Mouse (Mus musculus): ENCODE data around the gene Cox5b. TPM values are rescaled to one million over a fixed set of nuclear protein-coding genes. Genes with fewer than 3 reads are reported as not detected.

The Cox5b gene
- total RNA-seq, 2 experiments from 2014 or later, result 610 to 632 TPM

DNA sequence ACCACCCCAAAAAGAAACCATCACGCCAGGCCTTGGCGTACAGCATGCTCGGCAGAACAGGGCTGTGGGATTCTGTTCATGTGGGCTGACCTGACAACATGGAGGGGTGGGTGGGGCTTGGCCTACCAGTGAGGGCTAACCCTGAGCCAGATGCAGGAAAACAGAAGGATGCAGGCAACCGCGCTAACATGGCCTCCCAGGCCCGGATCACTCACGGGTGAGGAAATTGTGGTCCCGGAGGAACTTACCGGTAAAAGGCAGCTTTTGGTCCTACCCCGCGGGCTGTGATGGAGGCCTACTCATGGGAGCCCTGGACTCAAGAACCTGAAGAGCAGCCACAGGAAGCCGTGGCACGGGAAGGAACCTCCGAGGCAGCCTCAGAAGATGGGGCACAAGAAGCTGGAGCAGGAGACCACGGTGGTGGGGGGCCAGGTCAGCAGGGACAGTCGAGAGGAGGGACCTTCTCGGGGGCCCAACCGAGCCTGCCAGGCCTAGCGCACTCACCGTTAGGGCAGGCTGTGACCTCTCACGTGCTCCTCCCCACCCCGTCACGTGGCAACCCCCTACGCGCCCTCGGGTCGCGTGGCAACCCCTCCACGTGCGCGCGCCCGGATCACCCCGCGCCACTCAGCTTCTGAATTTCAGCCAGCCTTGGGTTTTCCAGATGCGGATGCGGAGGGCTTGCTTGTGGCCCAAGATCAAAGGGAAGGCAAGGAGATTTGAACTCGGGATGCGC lies 8.5 kb upstream of the Cox5b start, which contains the start of gene Fam178b:
Gene Fam178b (minus strand): TSS at position 564 of the 736 bp plus-strand sequence.
- peak in 1 of 2 experiments; percentile 39 for DNase-seq (ENCODE audit: extremely low spot score in 1 of 2, low spot score in 2 of 2)
- intact Hi-C loops (cut with DNase I), result no loop called here

DNA sequence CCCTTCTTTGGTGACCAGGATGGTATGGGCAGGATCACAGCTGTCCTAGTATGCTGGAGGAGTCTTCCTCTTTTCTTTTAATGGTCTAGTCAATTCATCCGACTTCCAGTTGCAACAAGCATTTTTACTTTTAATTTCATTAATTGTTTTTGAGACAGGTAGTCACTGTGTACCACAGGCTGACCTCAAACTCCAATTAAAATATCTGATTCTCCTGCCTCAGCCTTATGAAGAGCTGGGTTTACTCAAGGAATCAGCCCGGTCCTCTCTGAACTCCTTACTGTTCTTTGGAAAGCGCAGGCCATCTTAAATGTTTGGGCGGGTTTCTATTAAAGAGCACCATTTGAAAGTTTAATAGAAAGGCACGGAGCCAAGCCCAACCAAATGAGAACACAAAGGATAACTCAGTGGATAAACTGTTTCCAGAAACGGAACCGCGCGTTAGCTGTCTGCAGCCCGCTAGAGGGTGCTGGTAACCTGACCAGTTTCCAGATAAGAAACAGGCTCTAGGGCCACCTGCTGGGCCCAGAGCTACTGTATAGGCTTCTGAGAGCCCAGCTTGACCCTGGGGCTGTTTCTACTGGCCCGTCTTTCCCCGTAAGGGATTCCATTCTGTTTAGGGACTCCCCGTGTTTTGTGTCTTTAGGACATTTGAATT lies 7.3 kb upstream of the Cox5b start:
- intact Hi-C loops (cut with DNase I), result loop anchor here (1.0 kb wide), 1 partner anchor 137 kb away; the partner anchor contains the start of gene Ankrd39
- DNase-seq (ENCODE audit: extremely low spot score in 1 of 2, low spot score in 2 of 2), result peak; percentile 83 to 90

DNA sequence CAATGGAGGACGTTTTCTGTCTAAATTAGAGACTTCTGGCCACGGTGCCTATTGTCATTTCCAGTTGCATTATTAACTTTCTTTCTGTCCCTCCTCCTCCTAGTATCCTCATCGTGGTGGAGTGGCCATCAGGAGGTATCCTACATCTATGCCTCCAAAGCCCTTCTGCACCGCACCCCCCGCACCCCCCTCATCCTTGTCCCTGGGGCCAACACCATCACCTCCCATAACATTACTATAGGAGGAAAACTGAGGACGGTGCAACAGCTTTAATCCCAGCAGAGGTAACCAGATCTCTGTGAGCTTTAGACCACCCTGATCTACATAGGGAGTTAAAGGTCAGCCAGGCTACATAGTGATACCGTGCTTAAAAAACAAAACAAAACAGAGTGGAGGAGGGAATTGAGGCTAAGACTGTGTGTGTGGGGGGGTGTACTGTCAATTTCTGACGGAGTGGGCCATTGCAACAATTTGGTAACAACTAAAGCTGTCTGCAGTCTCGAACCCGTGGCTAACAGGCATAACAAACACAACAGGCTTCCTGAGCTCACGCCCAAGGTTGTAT lies 496 bp upstream of the Cox5b start:
- intact Hi-C loops (cut with DNase I), result no loop called here
- no peak for DNase-seq (ENCODE audit: extremely low spot score in 1 of 2, low spot score in 2 of 2)

DNA sequence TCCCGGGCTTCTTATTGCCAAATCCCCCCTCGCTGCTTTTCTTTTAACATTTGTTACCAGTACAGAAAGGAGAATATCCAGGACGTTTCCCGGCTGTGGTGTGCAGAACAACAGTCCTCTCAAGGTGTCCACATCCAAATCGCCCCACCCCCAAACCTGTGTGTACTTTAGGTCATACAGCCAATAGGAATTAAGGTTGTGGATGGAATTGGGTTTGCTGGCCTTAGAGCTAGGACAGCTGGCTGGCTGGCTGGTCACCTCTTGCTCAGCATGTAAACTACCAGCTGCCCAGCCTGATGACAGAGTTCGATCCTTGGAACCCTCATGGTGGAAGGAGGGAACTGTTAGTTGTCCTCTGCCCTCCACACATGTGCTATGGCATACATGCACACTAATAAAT lies 3.6 kb downstream of the Cox5b start:
- no peak for DNase-seq (ENCODE audit: extremely low spot score in 1 of 2, low spot score in 2 of 2)
- intact Hi-C loops (cut with DNase I), result no loop called here

DNA sequence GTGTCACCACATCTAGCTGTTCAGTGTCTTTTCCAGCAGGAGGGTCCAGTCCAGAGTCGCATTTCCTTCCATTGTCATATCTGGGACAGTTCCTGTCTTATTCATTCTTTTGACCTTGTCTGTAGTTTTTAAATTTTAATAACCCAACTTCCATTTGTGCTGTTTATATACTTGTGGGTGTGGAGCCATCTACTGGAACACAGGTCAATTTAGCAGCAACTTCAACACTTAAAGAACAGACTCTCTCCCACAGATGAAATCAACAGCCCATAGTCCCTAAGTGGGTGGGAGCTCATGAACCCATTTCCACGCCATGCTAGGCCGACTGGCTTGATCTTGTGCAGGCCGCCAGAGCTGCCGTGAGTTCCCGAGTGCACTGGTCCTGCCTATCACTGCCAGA lies 5.2 kb downstream of the Cox5b start:
- DNase-seq (ENCODE audit: extremely low spot score in 1 of 2, low spot score in 2 of 2), result no peak
- intact Hi-C loops (cut with DNase I), result no loop called here

DNA sequence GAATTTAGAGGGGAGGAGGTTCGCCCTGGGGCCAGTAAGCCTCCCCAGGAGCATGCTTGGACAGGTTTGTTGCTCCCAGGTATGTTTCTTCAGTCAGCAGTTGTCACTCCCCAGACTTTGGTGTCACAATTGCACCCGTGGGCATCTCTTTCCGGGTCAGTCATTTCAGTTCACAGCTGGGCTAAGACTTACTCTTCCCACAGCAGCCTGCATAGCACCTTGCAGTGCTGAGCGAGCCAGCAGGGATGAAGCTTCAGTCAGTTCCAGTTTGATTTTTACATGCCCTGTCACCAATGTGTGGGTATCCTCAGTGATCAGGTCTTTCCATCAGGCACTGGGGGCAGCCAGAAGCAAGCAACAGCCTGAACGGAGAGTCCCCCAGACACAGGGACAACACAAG lies 5.8 kb downstream of the Cox5b start:
- no peak for DNase-seq (ENCODE audit: extremely low spot score in 1 of 2, low spot score in 2 of 2)
- intact Hi-C loops (cut with DNase I), result no loop called here

DNA sequence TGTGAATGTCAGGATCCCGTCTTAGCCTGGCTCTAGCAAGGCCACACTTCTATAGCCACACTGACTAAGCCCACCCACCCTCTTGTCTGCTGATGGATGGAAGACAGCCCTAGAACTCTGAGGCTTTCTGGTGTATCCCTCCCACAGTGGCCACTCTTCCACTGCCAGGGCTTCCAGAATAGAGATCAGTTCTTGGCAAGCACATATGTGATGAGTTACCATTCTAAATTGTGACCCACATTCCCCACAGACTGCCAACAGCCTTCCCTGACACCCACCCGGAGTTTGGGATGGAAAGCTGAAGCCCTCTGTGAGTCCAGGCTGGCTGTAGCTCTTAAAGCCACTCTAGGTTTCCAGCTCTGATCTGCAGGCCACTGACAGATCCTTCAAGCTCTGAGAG lies 15.9 kb downstream of the Cox5b start:
- intact Hi-C loops (cut with DNase I), result no loop called here
- DNase-seq (ENCODE audit: extremely low spot score in 1 of 2, low spot score in 2 of 2), result no peak

DNA sequence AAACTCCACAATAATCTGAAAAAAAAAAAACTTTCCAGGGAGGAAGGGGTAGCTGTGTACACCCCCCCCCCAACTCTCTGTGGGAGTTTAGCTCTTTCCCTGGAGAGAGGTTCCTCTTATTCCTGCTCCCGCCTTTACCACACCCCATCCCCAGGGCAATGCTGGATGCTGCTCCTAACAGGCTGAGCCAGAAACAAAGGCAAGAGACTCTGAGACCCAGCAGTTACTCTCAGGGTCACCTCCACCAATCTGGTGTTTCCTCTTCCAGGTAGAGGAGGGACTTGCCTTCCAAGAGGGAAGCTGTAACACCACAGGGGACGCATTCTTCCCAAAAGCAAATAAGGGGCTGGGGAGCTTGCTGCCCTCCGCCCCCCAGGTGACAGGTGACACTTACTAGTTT lies 16.5 kb downstream of the Cox5b start:
- no peak for DNase-seq (ENCODE audit: extremely low spot score in 1 of 2, low spot score in 2 of 2)
- intact Hi-C loops (cut with DNase I), result no loop called here

DNA sequence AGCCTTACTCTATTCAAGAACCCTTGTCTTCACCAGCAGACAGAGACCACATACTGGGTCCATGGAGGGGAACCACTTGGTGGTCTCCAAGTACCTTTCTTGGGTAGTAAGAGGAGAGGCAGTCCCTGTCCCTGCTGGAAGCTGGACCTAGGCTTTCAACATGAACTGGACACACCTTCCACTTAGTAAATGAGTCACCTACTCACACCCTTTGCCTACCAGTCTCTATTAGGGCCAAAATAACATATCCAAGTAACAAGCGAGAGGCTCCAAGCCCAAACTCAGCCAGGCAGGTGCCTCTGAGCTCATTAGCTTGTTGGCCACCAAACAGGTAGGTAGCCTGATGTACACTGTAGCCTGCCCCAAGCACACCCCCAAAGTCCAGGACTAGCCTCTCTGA lies 17.4 kb downstream of the Cox5b start:
- intact Hi-C loops (cut with DNase I), result no loop called here
- no peak for DNase-seq (ENCODE audit: extremely low spot score in 1 of 2, low spot score in 2 of 2)

DNA sequence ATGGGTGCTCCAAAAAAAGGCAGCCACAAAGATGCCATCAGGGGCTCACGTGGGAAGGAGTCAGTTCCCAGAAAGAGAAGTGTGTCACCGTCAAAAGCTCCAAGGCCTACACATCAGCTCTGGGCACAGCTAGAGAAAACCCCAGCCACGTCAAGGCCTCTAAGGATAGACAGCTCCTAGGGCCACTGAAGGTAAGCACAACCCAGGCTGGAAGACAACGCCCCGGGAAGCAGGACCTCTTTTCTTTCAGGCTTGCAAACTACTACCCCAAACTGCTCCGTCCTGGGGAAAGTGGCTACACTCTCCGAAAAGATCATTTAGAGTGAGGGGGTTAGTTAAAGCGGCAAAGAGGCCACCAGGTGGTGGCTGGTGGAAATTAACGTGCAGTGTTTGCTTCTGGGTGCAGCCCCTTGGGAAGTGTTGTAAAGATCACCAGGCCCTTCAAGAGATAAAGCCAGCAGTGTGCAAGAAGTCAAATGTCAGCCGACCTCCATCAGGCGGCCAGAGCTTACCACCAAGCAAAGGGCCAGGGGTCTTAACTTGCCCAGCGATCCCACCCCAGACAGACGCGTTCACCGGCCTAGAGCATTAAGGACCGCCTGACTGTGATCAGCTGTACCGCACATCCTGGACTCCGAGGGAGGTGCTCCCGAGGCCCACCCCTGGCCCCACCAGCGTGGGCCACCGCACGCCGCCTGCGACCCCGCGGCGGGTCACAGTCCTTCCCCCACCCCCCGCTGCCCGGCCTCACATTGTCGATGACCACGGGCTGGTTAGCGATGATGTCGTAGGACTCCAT lies 18.0 kb downstream of the Cox5b start:
- DNase-seq (ENCODE audit: extremely low spot score in 1 of 2, low spot score in 2 of 2), result peak in 1 of 2 experiments; percentile 25
- intact Hi-C loops (cut with DNase I), result no loop called here

DNA sequence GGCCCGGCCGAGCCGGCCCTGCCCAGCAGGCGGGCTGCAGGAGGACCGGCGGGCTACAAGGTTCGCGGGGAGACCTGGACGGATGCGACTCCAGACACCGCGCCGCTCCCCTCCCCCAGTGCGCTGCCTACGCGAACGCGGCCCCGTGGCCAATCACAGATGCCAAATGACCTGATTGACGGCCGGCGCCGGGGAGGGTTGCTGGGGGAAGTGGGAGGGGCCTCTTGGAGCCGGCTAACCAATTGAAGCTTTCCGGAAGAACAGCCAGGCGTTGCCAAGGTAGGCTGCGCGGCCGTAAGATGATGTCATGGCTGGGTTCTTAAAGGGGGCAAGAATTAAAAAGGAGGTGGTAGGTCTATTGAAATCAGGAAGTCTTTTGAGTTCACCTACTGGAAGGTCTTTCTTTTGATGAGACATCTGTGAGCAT lies 18.6 kb downstream of the Cox5b start, which contains the start of gene 4933424G06Rik:
Gene 4933424G06Rik (plus strand): TSS at position 296 of the 427 bp plus-strand sequence.
- intact Hi-C loops (cut with DNase I), result no loop called here
- peak; percentile 97 to 99 for DNase-seq (ENCODE audit: extremely low spot score in 1 of 2, low spot score in 2 of 2)

DNA sequence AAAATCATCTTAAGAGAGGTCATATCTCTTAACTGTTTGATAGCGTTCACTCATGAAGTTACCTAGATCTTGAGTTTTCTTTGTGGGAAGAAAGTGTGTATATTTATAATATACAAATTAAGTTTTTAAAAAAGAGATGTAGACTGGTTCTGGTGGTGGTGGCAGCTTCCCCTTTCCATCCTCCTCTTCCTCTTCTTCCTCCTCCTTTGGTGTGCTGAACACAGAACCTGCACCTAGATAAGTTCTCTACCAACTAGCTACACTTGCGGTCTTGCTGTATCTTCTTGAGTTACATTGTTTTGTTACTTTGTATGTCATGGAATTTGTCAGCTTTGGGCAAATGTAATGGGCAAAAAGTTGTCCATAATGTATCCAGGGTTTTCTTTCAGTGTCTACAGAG lies 19.9 kb downstream of the Cox5b start:
- no peak for DNase-seq (ENCODE audit: extremely low spot score in 1 of 2, low spot score in 2 of 2)
- intact Hi-C loops (cut with DNase I), result no loop called here

DNA sequence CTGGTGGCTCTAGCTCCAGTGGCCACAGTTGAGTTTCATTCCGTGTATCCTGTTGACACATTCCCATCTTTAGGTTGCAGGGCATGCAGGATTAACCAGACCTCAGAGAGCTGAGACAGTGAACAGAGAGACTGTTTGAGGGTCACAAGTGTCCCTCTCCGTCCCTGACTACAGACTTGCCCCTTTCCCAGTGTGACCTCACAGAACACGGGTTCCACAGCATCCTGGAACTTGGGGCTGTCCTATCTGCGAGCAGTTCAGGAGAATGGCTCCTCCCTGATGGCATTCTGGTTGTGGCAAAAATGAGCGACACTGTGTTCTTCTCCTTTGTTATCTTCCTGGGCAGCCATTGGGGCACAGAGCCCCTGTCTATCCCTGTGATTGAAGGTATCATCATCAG lies 23.1 kb downstream of the Cox5b start, which contains the start of gene Actr1b:
Gene Actr1b (minus strand): TSS at position 112 of the 400 bp plus-strand sequence.
- intact Hi-C loops (cut with DNase I), result no loop called here

DNA sequence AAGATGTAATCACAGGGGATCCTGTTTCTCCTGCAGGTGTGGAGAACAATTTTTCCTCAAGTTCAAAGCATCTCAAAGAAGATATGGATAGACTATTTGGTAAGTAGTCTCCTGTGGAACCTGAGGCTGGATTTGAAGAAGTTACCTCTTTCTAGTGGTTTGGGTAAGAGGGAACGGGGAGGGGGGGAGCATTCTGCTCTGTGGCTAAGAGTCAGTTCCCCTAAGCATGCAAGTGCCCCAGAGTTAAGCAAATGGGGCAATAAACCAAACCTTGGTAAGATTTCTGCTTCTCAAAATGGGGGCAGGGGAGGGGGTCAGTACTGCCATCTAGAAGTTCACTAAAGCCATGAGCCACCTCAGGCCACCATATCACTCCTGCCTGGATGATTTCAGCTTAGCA lies 27.5 kb downstream of the Cox5b start:
- intact Hi-C loops (cut with DNase I), result no loop called here
- DNase-seq (ENCODE audit: extremely low spot score in 1 of 2, low spot score in 2 of 2), result no peak

More for the DNA sequence above, 23.1 kb downstream of the Cox5b start, which contains the start of gene Actr1b:
- DNase-seq (ENCODE audit: extremely low spot score in 1 of 2, low spot score in 2 of 2), result no peak

DNA sequence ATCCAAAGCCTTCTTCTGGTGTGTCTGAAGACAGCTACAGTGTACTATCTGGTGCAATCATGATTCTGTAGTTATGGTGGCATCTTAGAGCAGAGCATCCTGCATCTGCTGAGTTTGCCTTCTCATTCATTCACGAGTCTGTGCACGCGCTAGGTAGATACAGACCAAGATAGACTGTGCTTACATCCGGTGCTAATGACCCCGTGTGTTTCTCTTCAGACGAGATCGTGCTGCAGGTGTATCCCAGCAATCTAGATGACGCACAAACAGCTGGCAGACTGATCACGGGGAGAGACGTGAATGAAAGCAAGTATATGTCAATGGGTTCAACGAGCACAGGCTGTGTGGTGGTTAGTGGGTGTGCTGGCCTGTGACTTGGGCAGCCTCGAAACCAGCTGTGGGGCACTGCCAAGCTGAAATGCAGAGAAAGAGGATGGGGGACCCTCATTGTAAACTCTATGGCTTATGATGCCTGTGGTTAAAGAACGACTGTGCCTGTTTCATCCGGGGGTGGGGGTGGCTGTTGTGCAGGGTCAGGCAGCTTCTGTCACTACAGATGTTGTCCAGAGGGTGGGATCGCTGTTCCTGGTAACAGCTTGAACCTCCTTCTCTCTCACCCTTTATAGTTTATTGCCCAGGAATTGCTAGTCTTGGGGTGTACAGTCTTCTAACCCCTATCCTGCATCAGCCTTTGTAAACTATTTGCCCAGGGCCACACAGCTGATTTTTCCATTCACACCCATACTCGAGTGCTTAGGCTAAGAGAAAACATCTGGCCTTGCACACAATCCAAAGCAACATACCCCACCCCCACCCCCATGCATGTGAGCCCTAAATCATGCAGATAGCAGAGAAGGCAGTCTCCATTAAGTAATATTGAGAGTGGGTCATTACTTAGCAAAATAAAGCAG lies 32.2 kb downstream of the Cox5b start:
- intact Hi-C loops (cut with DNase I), result no loop called here
- no peak for DNase-seq (ENCODE audit: extremely low spot score in 1 of 2, low spot score in 2 of 2)

DNA sequence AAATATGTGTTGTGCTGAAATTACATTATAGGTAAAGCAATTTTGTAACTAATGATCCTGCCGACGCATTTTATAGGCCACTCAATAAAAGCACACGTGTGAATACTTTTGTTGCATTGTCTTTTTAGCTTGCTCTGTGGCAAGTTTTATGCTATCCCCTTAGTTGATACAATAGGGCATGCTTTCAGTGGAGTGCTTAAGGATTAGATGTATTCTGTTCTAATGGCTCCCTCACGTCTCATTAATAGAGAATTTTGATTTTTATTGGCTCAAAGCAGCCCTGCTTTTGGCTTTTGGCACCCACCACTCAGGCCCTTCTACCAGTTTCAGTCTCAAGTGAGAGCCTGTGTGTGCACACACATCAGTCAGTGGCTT lies 32.8 kb downstream of the Cox5b start:
- intact Hi-C loops (cut with DNase I), result no loop called here
- no peak for DNase-seq (ENCODE audit: extremely low spot score in 1 of 2, low spot score in 2 of 2)

DNA sequence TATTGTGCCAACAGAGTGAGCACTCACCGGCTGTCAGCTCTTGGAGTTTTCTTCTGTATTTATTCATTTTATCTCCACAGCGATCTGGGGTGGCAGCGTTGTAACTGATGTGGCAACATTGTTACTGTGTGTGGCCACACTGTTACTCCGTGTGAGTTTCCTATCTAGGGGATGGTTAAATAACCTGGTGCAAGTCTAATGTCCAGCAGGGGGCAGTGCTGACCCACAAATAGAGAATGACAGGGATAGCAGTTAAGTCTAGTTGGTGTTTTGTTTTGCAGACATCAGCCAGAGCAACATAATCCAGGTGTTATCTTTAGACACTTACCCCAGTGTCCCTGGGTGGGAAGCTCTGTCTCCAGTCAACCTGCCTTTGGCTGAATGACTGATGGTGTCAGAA lies 46.1 kb downstream of the Cox5b start:
- DNase-seq (ENCODE audit: extremely low spot score in 1 of 2, low spot score in 2 of 2), result peak; percentile 80 to 84
- intact Hi-C loops (cut with DNase I), result loop anchor here (5.0 kb wide), 1 partner anchor 515 kb away; no protein-coding TSS in a partner anchor

DNA sequence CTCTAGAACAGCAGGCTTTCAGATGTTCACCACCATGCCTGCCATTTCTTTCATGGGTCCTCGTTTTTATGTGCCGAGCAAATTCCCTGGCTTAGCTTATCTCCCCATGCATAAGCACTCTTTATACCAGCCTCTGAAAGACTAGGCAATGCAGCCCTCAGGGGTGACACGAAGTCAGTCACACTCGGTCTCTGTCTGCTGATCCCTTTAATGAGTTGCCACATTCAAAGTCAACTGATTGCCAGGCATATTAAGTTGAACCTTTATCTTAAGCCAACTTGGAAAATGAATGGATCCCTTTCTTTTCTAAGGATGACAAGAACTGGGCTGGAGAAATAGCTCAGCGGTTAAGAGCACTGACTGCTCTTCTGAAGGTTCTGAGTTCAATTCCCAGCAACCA lies 48.0 kb downstream of the Cox5b start:
- intact Hi-C loops (cut with DNase I), result loop anchor here (5.0 kb wide), 1 partner anchor 513 kb away; no protein-coding TSS in a partner anchor
- no peak for DNase-seq (ENCODE audit: extremely low spot score in 1 of 2, low spot score in 2 of 2)
